Mouse (Mus musculus): Measurements from ENCODE around the gene Prodh2.

Prodh2 gene

GRCm38 (mm10) chr7:30520396-30520795, 27.0 kb downstream of the Prodh2 start:
- Histone ChIP-seq H3K36me3 (ENCODE audit: control insufficient read depth, insufficient read depth, low read length, poor library complexity, severe bottlenecking) (no peaks in the 10 kb centered on the region), H3K27me3 (ENCODE audit: control insufficient read depth, insufficient read depth, low read length, poor library complexity, severe bottlenecking) (no peaks in the 10 kb centered on the region)
- no peak for DNase-seq (ENCODE audit: low read depth, low spot score)

GRCm38 (mm10) chr7:30520856-30521255, 27.4 kb downstream of the Prodh2 start:
- DNase-seq (ENCODE audit: low read depth, low spot score) = no peak
- Histone ChIP-seq H3K27me3 (ENCODE audit: control insufficient read depth, insufficient read depth, low read length, poor library complexity, severe bottlenecking) (no peaks in the 10 kb centered on the region), H3K36me3 (ENCODE audit: control insufficient read depth, insufficient read depth, low read length, poor library complexity, severe bottlenecking) (no peaks in the 10 kb centered on the region)

GRCm38 (mm10) chr7:30522871-30523270, 29.4 kb downstream of the Prodh2 start:
- DNase-seq (ENCODE audit: low read depth, low spot score) = no peak
- no peaks in the 10 kb centered on the region for H3K36me3 ChIP-seq (ENCODE audit: control insufficient read depth, insufficient read depth, low read length, poor library complexity, severe bottlenecking)
- H3K27me3 ChIP-seq (ENCODE audit: control insufficient read depth, insufficient read depth, low read length, poor library complexity, severe bottlenecking) = no peaks in the 10 kb centered on the region

- H3K27me3 ChIP-seq (ENCODE audit: control insufficient read depth, insufficient read depth, low read length, poor library complexity, severe bottlenecking) = no peaks in the 10 kb centered on the region
- H3K36me3 ChIP-seq (ENCODE audit: control insufficient read depth, insufficient read depth, low read length, poor library complexity, severe bottlenecking) = no peaks in the 10 kb centered on the region
- no peak for DNase-seq (ENCODE audit: low read depth, low spot score)
Observed at GRCm38 (mm10) chr7:30524487-30524886, 31.1 kb downstream of the Prodh2 start.

- no peaks in the 10 kb centered on the region for H3K27me3 ChIP-seq (ENCODE audit: control insufficient read depth, insufficient read depth, low read length, poor library complexity, severe bottlenecking)
- DNase-seq (ENCODE audit: low read depth, low spot score) = no peak
- no peaks in the 10 kb centered on the region for H3K36me3 ChIP-seq (ENCODE audit: control insufficient read depth, insufficient read depth, low read length, poor library complexity, severe bottlenecking)
Observed at GRCm38 (mm10) chr7:30525954-30526353, 32.5 kb downstream of the Prodh2 start.

GRCm38 (mm10) chr7:30526399-30526798, 33.0 kb downstream of the Prodh2 start:
- no peak for DNase-seq (ENCODE audit: low read depth, low spot score)
- H3K27me3 ChIP-seq (ENCODE audit: control insufficient read depth, insufficient read depth, low read length, poor library complexity, severe bottlenecking) = no peaks in the 10 kb centered on the region
- no peaks in the 10 kb centered on the region for H3K36me3 ChIP-seq (ENCODE audit: control insufficient read depth, insufficient read depth, low read length, poor library complexity, severe bottlenecking)

- Histone ChIP-seq H3K36me3 (ENCODE audit: control insufficient read depth, insufficient read depth, low read length, poor library complexity, severe bottlenecking) (no peaks in the 10 kb centered on the region), H3K27me3 (ENCODE audit: control insufficient read depth, insufficient read depth, low read length, poor library complexity, severe bottlenecking) (no peaks in the 10 kb centered on the region)
- no peak for DNase-seq (ENCODE audit: low read depth, low spot score)
Observed at GRCm38 (mm10) chr7:30526981-30527380, 33.6 kb downstream of the Prodh2 start.

GRCm38 (mm10) chr7:30531291-30531815, 37.9 kb downstream of the Prodh2 start:
- no peak for DNase-seq (ENCODE audit: low read depth, low spot score)
- H3K27me3 ChIP-seq (ENCODE audit: control insufficient read depth, insufficient read depth, low read length, poor library complexity, severe bottlenecking) = no peaks in the 10 kb centered on the region
- no peaks in the 10 kb centered on the region for H3K36me3 ChIP-seq (ENCODE audit: control insufficient read depth, insufficient read depth, low read length, poor library complexity, severe bottlenecking)

- DNase-seq (ENCODE audit: low read depth, low spot score) = no peak
- Histone ChIP-seq H3K27me3 (ENCODE audit: control insufficient read depth, insufficient read depth, low read length, poor library complexity, severe bottlenecking) (no peaks in the 10 kb centered on the region), H3K36me3 (ENCODE audit: control insufficient read depth, insufficient read depth, low read length, poor library complexity, severe bottlenecking) (no peaks in the 10 kb centered on the region)
Observed at GRCm38 (mm10) chr7:30532931-30533330, 39.5 kb downstream of the Prodh2 start.

GRCm38 (mm10) chr7:30533941-30534632, 40.7 kb downstream of the Prodh2 start:
- DNase-seq (ENCODE audit: low read depth, low spot score) = peak; percentile 15
- no peaks in the 10 kb centered on the region for H3K27me3 ChIP-seq (ENCODE audit: control insufficient read depth, insufficient read depth, low read length, poor library complexity, severe bottlenecking)
- H3K36me3 ChIP-seq (ENCODE audit: control insufficient read depth, insufficient read depth, low read length, poor library complexity, severe bottlenecking) = no peaks in the 10 kb centered on the region

GRCm38 (mm10) chr7:30534633-30535577, 41.5 kb downstream of the Prodh2 start, which contains the start of gene Arhgap33:
TSS of gene Arhgap33 (minus strand) at chr7:30535060.
- no peaks in the 10 kb centered on the region for H3K27me3 ChIP-seq (ENCODE audit: control insufficient read depth, insufficient read depth, low read length, poor library complexity, severe bottlenecking)
- peak; percentile 98 for DNase-seq (ENCODE audit: low read depth, low spot score)
- H3K36me3 ChIP-seq (ENCODE audit: control insufficient read depth, insufficient read depth, low read length, poor library complexity, severe bottlenecking) = no peaks in the 10 kb centered on the region

GRCm38 (mm10) chr7:30540572-30540971, 47.1 kb downstream of the Prodh2 start:
- no peaks in the 10 kb centered on the region; the same call in 1 of the 2 replicates for H3K36me3 ChIP-seq (ENCODE audit: control insufficient read depth, insufficient read depth, low read length, poor library complexity, severe bottlenecking)
- no peaks in the 10 kb centered on the region for H3K27me3 ChIP-seq (ENCODE audit: control insufficient read depth, insufficient read depth, low read length, poor library complexity, severe bottlenecking)
- no peak for DNase-seq (ENCODE audit: low read depth, low spot score)

GRCm38 (mm10) chr7:30544327-30544726, 50.9 kb downstream of the Prodh2 start:
- Histone ChIP-seq H3K36me3 (ENCODE audit: control insufficient read depth, insufficient read depth, low read length, poor library complexity, severe bottlenecking) (no peaks in the 10 kb centered on the region; the same call in 1 of the 2 replicates), H3K27me3 (ENCODE audit: control insufficient read depth, insufficient read depth, low read length, poor library complexity, severe bottlenecking) (no peaks in the 10 kb centered on the region)
- no peak for DNase-seq (ENCODE audit: low read depth, low spot score)

GRCm38 (mm10) chr7:30549880-30550279, 56.5 kb downstream of the Prodh2 start:
- Histone ChIP-seq H3K27me3 (ENCODE audit: control insufficient read depth, insufficient read depth, low read length, poor library complexity, severe bottlenecking) (no peaks in the 10 kb centered on the region), H3K36me3 (ENCODE audit: control insufficient read depth, insufficient read depth, low read length, poor library complexity, severe bottlenecking) (no peaks in the 10 kb centered on the region)
- no peak for DNase-seq (ENCODE audit: low read depth, low spot score)

GRCm38 (mm10) chr7:30550603-30551002, 57.2 kb downstream of the Prodh2 start:
- no peak for DNase-seq (ENCODE audit: low read depth, low spot score)
- Histone ChIP-seq H3K36me3 (ENCODE audit: control insufficient read depth, insufficient read depth, low read length, poor library complexity, severe bottlenecking) (peaks cover 1% of the 10 kb centered on the region; the same call in 1 of the 2 replicates), H3K27me3 (ENCODE audit: control insufficient read depth, insufficient read depth, low read length, poor library complexity, severe bottlenecking) (no peaks in the 10 kb centered on the region)

All from splenic B cell, adult 2 months (primary cell).